Mouse (Mus musculus) liver, embryonic 14.5 days (tissue): ENCODE results near the gene Gucd1. TPM values are rescaled to one million over a fixed set of nuclear protein-coding genes. Genes with fewer than 3 reads are reported as not detected.
A peak's percentile ranks its signal among the peaks of the same experiment; 100 is the strongest.

ENCODE experiments used
- ATAC-seq: fragments of 200-750 bp; cut with Nextera tagmentation; 2 replicates; pipeline ENCODE4 v1.8.0; 2017; ENCODE audit warnings: moderate number of reproducible peaks, mild to moderate bottlenecking, moderate library complexity; ENCODE audit not compliant: insufficient read depth
- DNase-seq, 3 experiments: peaks; one replicate each; pipeline ENCODE4 v3.0.0-alpha.2; 2012 to 2013; ENCODE audit warnings: low read depth in 3 of 3, low spot score in 3 of 3
- H3K27ac ChIP-seq: fragments of 300-500 bp; sonication (generic); 2 replicates; pipeline ENCODE4 v1.5.1; 2014; ENCODE audit warnings: moderate library complexity, mild to moderate bottlenecking, control low read depth, inconsistent platforms
- H3K27me3 ChIP-seq: fragments of 300-500 bp; sonication (generic); 2 replicates; pipeline ENCODE4 v1.6.1; 2014; ENCODE audit warnings: mild to moderate bottlenecking, low read length, moderate library complexity; ENCODE audit not compliant: control insufficient read depth, insufficient read depth
- H3K36me3 ChIP-seq: fragments of 300-500 bp; sonication (generic); replicated peaks from 2 replicates; pipeline ENCODE4 v1.6.1; 2014; ENCODE audit warnings: low read depth; ENCODE audit not compliant: control insufficient read depth, insufficient read depth
- H3K4me1 ChIP-seq, 2 experiments: fragments of 200-500 bp in 1 of 2; fragments of 300-500 bp in 1 of 2; sonication (generic) in 1 of 2; replicated peaks; 2 replicates each; pipeline ENCODE4 v1.6.1; 2012 to 2014; ENCODE audit warnings: antibody characterized with exemption in 1 of 2, inconsistent platforms in 1 of 2, low read length in 1 of 2; ENCODE audit not compliant: control insufficient read depth in 2 of 2, insufficient read depth in 2 of 2
- H3K4me2 ChIP-seq: fragments of 300-500 bp; sonication (generic); 2 replicates; pipeline ENCODE4 v1.6.1; 2014; ENCODE audit warnings: low read depth, mild to moderate bottlenecking, control low read depth, moderate library complexity
- H3K4me3 ChIP-seq, 2 experiments: fragments of 200-500 bp in 1 of 2; fragments of 300-500 bp in 1 of 2; sonication (generic) in 1 of 2; 2 replicates each; pipeline ENCODE4 v1.5.1; 2012 to 2014; ENCODE audit warnings: low read depth in 2 of 2, low read length in 2 of 2, mild to moderate bottlenecking in 2 of 2, control low read depth in 1 of 2, inconsistent platforms in 1 of 2, moderate library complexity in 1 of 2; ENCODE audit not compliant: insufficient read depth in 1 of 2
- H3K9ac ChIP-seq: fragments of 300-500 bp; sonication (generic); replicated peaks from 2 replicates; pipeline ENCODE4 v1.6.1; 2014; ENCODE audit warnings: mild to moderate bottlenecking, control low read depth, moderate library complexity
- H3K9me3 ChIP-seq: fragments of 300-500 bp; sonication (generic); 2 replicates; pipeline ENCODE4 v1.6.1; 2016; ENCODE audit warnings: low read length, mixed read lengths; ENCODE audit not compliant: control insufficient read depth
- CTCF ChIP-seq: IDR thresholded peaks from 2 replicates; pipeline ENCODE4 v1.5.1; 2016; ENCODE audit warnings: antibody characterized with exemption, low read depth, control low read depth
- EP300 ChIP-seq: IDR thresholded peaks from 2 replicates; pipeline ENCODE4 v1.6.1; 2016; ENCODE audit warnings: antibody characterized with exemption, low read depth
- WGBS: fragments of 180-500 bp; shearing (Covaris S2); extraction: QIAGEN DNeasy Blood & Tissue Kit; methylation state at CpG from one replicate; pipeline ENCODE4 v1.1.7; 2014; ENCODE audit not compliant: insufficient replicate concordance; 5-methylcytosine and 5-hydroxymethylcytosine counted together
- polyA plus RNA-seq, 2 experiments: library from polyadenylated mRNA; depleted of rRNA in 1 of 2; stranded (reverse) in 1 of 2; unstranded in 1 of 2; fragments of >200 nt; fragmentation: Nextera tagmentation in 1 of 2; extraction: Ambion mirVana in 1 of 2; gene quantifications; 2 replicates each; pipeline versions ENCODE4 v1.2.1 to v1.2.3; 2012 to 2014

The Gucd1 gene
- polyA plus RNA-seq, 2 experiments, result 37.3 to 58.5 TPM

DNA sequence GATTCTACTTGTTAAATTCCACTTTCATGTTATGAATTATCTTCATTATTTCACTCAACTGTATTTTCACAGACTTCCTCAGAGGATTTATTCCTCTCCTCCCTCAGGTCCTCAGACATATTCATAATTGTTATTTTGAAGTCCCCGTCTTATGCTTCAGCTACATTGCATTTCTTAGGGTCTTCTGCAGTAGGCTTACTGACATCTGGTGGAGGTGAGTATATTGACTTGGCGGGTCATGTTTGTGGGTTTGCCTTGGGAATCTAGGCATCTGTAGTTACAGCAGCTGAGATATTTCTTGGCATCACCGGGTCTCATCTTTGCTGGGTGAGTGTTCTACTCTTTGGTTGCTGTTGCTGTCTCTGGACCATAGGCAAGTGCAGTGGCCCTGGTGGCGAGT, 116.8 kb downstream of the Gucd1 start, which contains the start of gene Upb1:
Gene Upb1 (plus strand): TSS at position 158 of the 400 bp plus-strand sequence.
- H3K9me3 ChIP-seq, result no peaks in the 10 kb centered on the region
- no peak within 1 kb of the TSS for H3K4me2 ChIP-seq
- no peak within 1 kb of the TSS for H3K9ac ChIP-seq
- no peak within 1 kb of the TSS for H3K27ac ChIP-seq
- DNase-seq, result no peak
- 59% methylated on average over 4 of the region's 4 CpGs for WGBS
- H3K27me3 ChIP-seq, result no peaks in the 10 kb centered on the region
- H3K4me3 ChIP-seq, result no peak within 1 kb of the TSS
- no peak for TF ChIP-seq CTCF
- TF ChIP-seq EP300, result no peak
- no peaks in the 10 kb centered on the region for H3K36me3 ChIP-seq
- peaks cover 0 to 7% of the 10 kb centered on the region in 2 experiments; a peak in 1 of 4 replicates for H3K4me1 ChIP-seq
- ATAC-seq, result no peak

DNA sequence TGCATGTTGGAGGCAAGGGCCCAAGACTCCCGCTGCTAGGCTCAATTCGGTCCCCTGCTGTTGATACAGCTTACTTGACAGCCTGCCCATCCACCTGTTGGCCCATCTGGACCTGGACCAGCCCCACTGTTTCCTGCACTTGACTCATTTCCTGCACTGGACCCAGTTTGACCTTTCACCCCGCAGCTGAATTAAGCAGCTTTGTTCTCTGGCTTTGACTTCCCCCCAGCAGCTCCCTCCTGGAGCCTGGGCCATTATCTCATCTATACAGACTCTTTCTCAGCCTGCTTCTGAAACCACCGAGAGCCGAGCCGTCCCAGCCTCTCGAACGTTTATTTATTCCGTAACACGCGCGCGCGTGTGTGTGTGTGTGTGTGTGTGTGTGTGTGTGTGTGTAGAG, 120.8 kb downstream of the Gucd1 start:
- H3K4me3 ChIP-seq, result no peak overlapping the region
- DNase-seq, result no peak
- 11% methylated on average over 14 of the region's 14 CpGs for WGBS

GRCm38 (mm10) chr10:75394796-75395195, 123.0 kb downstream of the Gucd1 start:
- no peaks in the 10 kb centered on the region for H3K27me3 ChIP-seq

More for the DNA sequence above, 120.8 kb downstream of the Gucd1 start:
- H3K9ac ChIP-seq, result no peak overlapping the region
- no peaks in the 10 kb centered on the region for H3K9me3 ChIP-seq
- no peak for TF ChIP-seq EP300
- no peak for TF ChIP-seq CTCF
- no peaks in the 10 kb centered on the region for H3K36me3 ChIP-seq
- peaks cover 0 to 7% of the 10 kb centered on the region in 2 experiments; a peak in 1 of 4 replicates for H3K4me1 ChIP-seq
- H3K27me3 ChIP-seq, result no peaks in the 10 kb centered on the region
- no peak overlapping the region for H3K27ac ChIP-seq
- ATAC-seq, result peak; percentile 51; the same call in 1 of the 2 replicates
- peak overlapping the region; percentile 1; the same call in 1 of the 2 replicates for H3K4me2 ChIP-seq

GRCm38 (mm10) chr10:75390832-75391231, 126.9 kb downstream of the Gucd1 start:
- H3K27ac ChIP-seq, result no peak overlapping the region
- H3K4me2 ChIP-seq, result no peak overlapping the region
- H3K9me3 ChIP-seq, result no peaks in the 10 kb centered on the region
- 58% methylated on average over 4 of the region's 4 CpGs for WGBS
- H3K9ac ChIP-seq, result no peak overlapping the region
- TF ChIP-seq CTCF (no peak), EP300 (no peak)
- H3K36me3 ChIP-seq, result no peaks in the 10 kb centered on the region
- H3K27me3 ChIP-seq, result no peaks in the 10 kb centered on the region
- DNase-seq (no peak), ATAC-seq (no peak)
- no peak overlapping the region for H3K4me3 ChIP-seq
- no peaks in the 10 kb centered on the region for H3K4me1 ChIP-seq

More at GRCm38 (mm10) chr10:75394796-75395195, 123.0 kb downstream of the Gucd1 start:
- Histone ChIP-seq H3K27ac (no peak overlapping the region), H3K4me2 (no peak overlapping the region), H3K9ac (no peak overlapping the region), H3K4me3 (no peak overlapping the region), H3K9me3 (no peaks in the 10 kb centered on the region), H3K4me1 (peaks cover 0 to 7% of the 10 kb centered on the region in 2 experiments; a peak in 1 of 4 replicates), H3K36me3 (no peaks in the 10 kb centered on the region)
- ATAC-seq, result no peak
- 66% methylated on average over 8 of the region's 8 CpGs for WGBS
- DNase-seq, result no peak
- TF ChIP-seq EP300 (no peak), CTCF (no peak)

DNA sequence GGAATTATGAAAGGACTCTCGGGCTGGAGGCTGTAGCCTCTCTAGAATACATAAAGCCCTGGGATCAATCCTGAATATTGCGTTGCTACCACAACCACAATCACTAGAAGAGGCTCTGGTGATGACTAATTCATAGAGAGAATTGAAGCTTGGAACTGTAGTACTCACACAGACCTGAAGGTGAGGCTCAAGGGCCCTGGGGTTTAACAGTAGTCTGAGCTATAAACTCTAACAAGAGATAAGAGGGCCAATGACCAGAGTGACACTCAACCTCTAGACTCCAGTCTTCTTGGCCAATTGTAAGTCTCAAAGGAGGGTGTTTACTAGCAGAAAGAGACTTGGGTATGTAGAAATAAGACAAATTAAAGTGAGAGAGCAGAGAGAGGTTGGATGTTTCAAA, 127.6 kb downstream of the Gucd1 start:
- Histone ChIP-seq H3K4me3 (no peak overlapping the region), H3K27me3 (no peaks in the 10 kb centered on the region), H3K9me3 (no peaks in the 10 kb centered on the region), H3K4me1 (no peaks in the 10 kb centered on the region), H3K9ac (no peak overlapping the region), H3K36me3 (no peaks in the 10 kb centered on the region), H3K27ac (no peak overlapping the region), H3K4me2 (no peak overlapping the region)
- no peak for ATAC-seq
- 52% methylated on average over 2 of the region's 2 CpGs for WGBS
- no peak for DNase-seq
- TF ChIP-seq EP300, result no peak
- no peak for TF ChIP-seq CTCF
